Mouse (Mus musculus) cortical plate, adult 2 months (tissue): Measurements from ENCODE around the gene Dck.

ENCODE experiments used
- CTCF ChIP-seq: fragments of 200-500 bp; IDR thresholded peaks from 2 replicates; pipeline ENCODE4 v1.5.1; 2011; ENCODE audit warnings: mild to moderate bottlenecking, control low read depth, low read length; ENCODE audit not compliant: insufficient read depth; ENCODE audit errors: extremely low read depth
- POLR2A ChIP-seq: fragments of 200-500 bp; IDR thresholded peaks from 2 replicates; pipeline ENCODE4 v1.6.1; 2011; ENCODE audit warnings: mild to moderate bottlenecking, low read length, control low read depth; ENCODE audit not compliant: insufficient read depth; ENCODE audit errors: extremely low read depth

GRCm38 (mm10) chr5:88795910-88796584 lies 31.3 kb downstream of the Dck start:
- TF ChIP-seq CTCF (no peak), POLR2A (no peak)
